Mouse (Mus musculus): ENCODE data around the gene Stap2. TPM values are rescaled to one million over a fixed set of nuclear protein-coding genes. Genes with fewer than 3 reads are reported as not detected.

Stap2 gene
- total and polyA plus RNA-seq, 2 experiments from 2014 or later: 2.2 to 4.3 TPM

DNA sequence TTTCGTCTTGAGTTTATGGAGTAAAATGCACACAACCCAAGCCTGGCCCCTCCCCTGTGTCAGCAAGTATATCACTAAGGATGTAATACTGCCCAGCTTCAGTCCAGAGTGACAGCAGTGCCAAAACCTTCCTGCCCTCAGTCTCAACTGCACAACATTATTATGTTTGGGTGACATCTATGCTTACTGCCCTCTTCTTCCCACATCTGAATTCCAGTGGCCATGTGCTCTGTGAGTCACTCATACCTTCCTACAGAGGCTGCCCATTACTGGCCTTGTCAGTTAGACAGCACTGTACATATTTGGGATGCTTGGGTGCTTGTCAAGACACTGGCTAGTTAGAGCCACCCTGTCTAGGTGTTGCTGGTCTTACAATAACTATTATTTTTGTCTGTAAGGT is 20.9 kb upstream of the Stap2 start:
- ATAC-seq: no peak
- H3K9me3 ChIP-seq (ENCODE audit: low read length): no peaks in the 10 kb centered on the region
- WGBS: 90% methylated on average over 1 of the region's 1 CpGs

DNA sequence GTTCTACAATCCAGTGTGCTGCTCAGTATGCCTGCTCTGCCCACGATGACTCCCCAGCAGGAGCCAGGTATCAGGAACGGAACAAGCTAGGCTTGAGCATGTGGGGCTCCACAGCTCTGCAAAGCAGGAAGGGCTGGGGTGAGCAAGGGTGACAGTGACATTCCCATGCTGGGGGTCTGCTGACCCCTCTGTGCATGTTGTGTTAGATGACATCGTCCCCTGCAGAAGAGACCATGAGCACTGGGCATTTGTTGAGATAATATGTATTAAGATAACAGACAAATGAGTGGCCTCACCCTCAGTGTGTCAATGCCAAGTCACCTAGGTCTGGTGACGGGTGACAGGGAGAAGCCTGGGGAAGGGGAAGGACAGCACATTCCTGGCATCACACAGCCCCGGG is 19.5 kb upstream of the Stap2 start:
- H3K27ac ChIP-seq (ENCODE audit: low read depth, low read length): no peak overlapping the region
- peaks cover 5% of the 10 kb centered on the region; the same call in 1 of the 2 replicates for H3K36me3 ChIP-seq (ENCODE audit: insufficient read depth)
- no peaks in the 10 kb centered on the region for H3K27me3 ChIP-seq (ENCODE audit: insufficient read depth, low read length)
- no peaks in the 10 kb centered on the region for H3K4me1 ChIP-seq (ENCODE audit: insufficient read depth)
- TF ChIP-seq CTCF (IDR thresholded peaks at IDR 0.05; ENCODE audit: low read depth): no peak
- H3K9ac ChIP-seq: no peak overlapping the region
- ATAC-seq (no peak), DNase-seq (no peak)
- no peak overlapping the region for H3K4me2 ChIP-seq (ENCODE audit: low read depth)
- H3K4me3 ChIP-seq (ENCODE audit: low read depth, low read length): no peak overlapping the region
- 78% methylated on average over 5 of the region's 5 CpGs for WGBS
- no peaks in the 10 kb centered on the region for H3K9me3 ChIP-seq (ENCODE audit: low read length)

More for the DNA sequence above, 20.9 kb upstream of the Stap2 start:
- Histone ChIP-seq H3K4me1 (ENCODE audit: insufficient read depth) (no peaks in the 10 kb centered on the region), H3K4me2 (ENCODE audit: low read depth) (no peak overlapping the region), H3K4me3 (ENCODE audit: low read depth, low read length) (no peak overlapping the region), H3K27ac (ENCODE audit: low read depth, low read length) (no peak overlapping the region), H3K9ac (no peak overlapping the region), H3K27me3 (ENCODE audit: insufficient read depth, low read length) (no peaks in the 10 kb centered on the region), H3K36me3 (ENCODE audit: insufficient read depth) (peaks cover 3% of the 10 kb centered on the region; the same call in 1 of the 2 replicates)
- no peak for TF ChIP-seq CTCF (IDR thresholded peaks at IDR 0.05; ENCODE audit: low read depth)
- DNase-seq: no peak

- 83% methylated on average over 2 of the region's 2 CpGs for WGBS
- no peak overlapping the region for H3K4me2 ChIP-seq (ENCODE audit: low read depth)
- H3K4me1 ChIP-seq (ENCODE audit: insufficient read depth): no peaks in the 10 kb centered on the region
- no peak for TF ChIP-seq CTCF (IDR thresholded peaks at IDR 0.05; ENCODE audit: low read depth)
- no peak overlapping the region for H3K4me3 ChIP-seq (ENCODE audit: low read depth, low read length)
- no peaks in the 10 kb centered on the region for H3K27me3 ChIP-seq (ENCODE audit: insufficient read depth, low read length)
- H3K36me3 ChIP-seq (ENCODE audit: insufficient read depth): peaks cover 6% of the 10 kb centered on the region; the same call in 1 of the 2 replicates
- ATAC-seq: no peak
- no peak overlapping the region for H3K27ac ChIP-seq (ENCODE audit: low read depth, low read length)
- no peaks in the 10 kb centered on the region for H3K9me3 ChIP-seq (ENCODE audit: low read length)
- no peak overlapping the region for H3K9ac ChIP-seq
- no peak for DNase-seq
Observed at GRCm38 (mm10) chr17:56024476-56024875, 19.1 kb upstream of the Stap2 start.

GRCm38 (mm10) chr17:56023386-56023785 is 18.0 kb upstream of the Stap2 start:
- no peaks in the 10 kb centered on the region for H3K27me3 ChIP-seq (ENCODE audit: insufficient read depth, low read length)
- H3K4me2 ChIP-seq (ENCODE audit: low read depth): no peak overlapping the region
- 86% methylated on average over 5 of the region's 5 CpGs for WGBS
- no peaks in the 10 kb centered on the region for H3K4me1 ChIP-seq (ENCODE audit: insufficient read depth)
- H3K4me3 ChIP-seq (ENCODE audit: low read depth, low read length): no peak overlapping the region
- no peak overlapping the region for H3K27ac ChIP-seq (ENCODE audit: low read depth, low read length)
- ATAC-seq (no peak), DNase-seq (no peak)
- H3K9me3 ChIP-seq (ENCODE audit: low read length): no peaks in the 10 kb centered on the region
- H3K9ac ChIP-seq: no peak overlapping the region
- no peak for TF ChIP-seq CTCF (IDR thresholded peaks at IDR 0.05; ENCODE audit: low read depth)
- H3K36me3 ChIP-seq (ENCODE audit: insufficient read depth): peaks cover 15% of the 10 kb centered on the region

DNA sequence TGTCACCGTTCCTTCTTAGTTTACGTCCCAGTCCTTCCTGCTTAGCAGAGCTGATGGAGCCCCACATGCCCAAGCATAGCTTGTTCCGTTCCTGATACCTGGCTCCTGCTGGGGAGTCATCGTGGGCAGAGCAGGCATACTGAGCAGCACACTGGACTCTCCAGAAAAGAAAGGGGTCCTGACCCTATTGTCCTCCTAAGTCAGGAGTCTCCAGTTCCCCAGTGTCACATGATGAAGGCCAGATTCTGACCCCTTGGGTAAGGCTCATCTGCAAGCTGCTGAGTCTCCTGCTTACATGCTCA is 17.6 kb upstream of the Stap2 start:
- no peak for DNase-seq
- H3K4me3 ChIP-seq (ENCODE audit: low read depth, low read length): no peak overlapping the region
- H3K9me3 ChIP-seq (ENCODE audit: low read length): no peaks in the 10 kb centered on the region
- WGBS: 87% methylated on average over 4 of the region's 4 CpGs
- peaks cover 20% of the 10 kb centered on the region for H3K36me3 ChIP-seq (ENCODE audit: insufficient read depth)
- no peak overlapping the region for H3K4me2 ChIP-seq (ENCODE audit: low read depth)
- no peak for TF ChIP-seq CTCF (IDR thresholded peaks at IDR 0.05; ENCODE audit: low read depth)
- no peaks in the 10 kb centered on the region for H3K27me3 ChIP-seq (ENCODE audit: insufficient read depth, low read length)
- no peak for ATAC-seq
- no peak overlapping the region for H3K9ac ChIP-seq
- no peak overlapping the region for H3K27ac ChIP-seq (ENCODE audit: low read depth, low read length)
- H3K4me1 ChIP-seq (ENCODE audit: insufficient read depth): no peaks in the 10 kb centered on the region

GRCm38 (mm10) chr17:56022131-56022988 is 17.0 kb upstream of the Stap2 start:
- Histone ChIP-seq H3K4me2 (ENCODE audit: low read depth) (no peak overlapping the region), H3K27ac (ENCODE audit: low read depth, low read length) (0 out of 2 replicates have a peak overlapping the region, but pooled peaks have one; percentile 23), H3K9ac (no peak overlapping the region), H3K4me1 (ENCODE audit: insufficient read depth) (no peaks in the 10 kb centered on the region), H3K9me3 (ENCODE audit: low read length) (no peaks in the 10 kb centered on the region), H3K4me3 (ENCODE audit: low read depth, low read length) (no peak overlapping the region), H3K27me3 (ENCODE audit: insufficient read depth, low read length) (no peaks in the 10 kb centered on the region), H3K36me3 (ENCODE audit: insufficient read depth) (peaks cover 25% of the 10 kb centered on the region)
- ATAC-seq: no peak
- WGBS: 50% methylated on average over 2 of the region's 2 CpGs
- no peak for DNase-seq
- TF ChIP-seq CTCF (IDR thresholded peaks at IDR 0.05; ENCODE audit: low read depth): no peak

DNA sequence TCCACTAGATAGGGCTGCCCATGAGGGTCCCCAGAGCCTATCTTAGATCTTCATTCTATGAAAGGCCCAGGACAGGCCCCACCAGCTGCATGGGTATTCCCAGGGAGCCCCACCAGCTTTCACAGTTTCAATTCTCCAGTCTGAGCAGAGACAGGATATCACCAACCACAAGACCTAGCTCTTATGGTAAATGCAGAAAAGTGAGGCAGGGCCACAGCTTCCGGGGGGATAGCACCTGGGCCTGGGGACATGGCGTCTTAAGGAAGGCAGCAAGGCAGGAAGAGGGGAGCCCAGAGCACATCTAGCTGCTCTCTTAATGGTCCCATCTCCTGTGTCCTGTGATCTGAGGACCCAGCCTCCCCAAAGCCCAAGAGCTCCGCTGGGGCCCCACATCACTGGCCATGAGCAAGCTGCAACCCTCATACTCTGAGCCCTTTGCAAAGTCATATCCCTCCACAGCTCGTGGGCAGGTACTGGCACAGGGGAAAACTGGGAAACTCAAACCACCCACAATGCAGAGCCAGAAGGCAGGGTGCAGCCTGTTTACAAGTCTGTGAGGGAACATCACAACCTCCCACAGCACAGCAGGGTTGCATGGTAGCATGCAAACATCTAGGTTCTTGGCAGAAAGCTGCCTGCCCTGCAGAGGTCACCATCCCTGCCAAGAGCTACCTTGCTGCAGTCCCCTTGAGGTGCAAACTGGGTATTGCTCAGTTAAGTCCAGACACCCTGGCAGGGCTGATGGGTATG is 16.0 kb upstream of the Stap2 start:
- 76% methylated on average over 4 of the region's 4 CpGs for WGBS
- H3K4me3 ChIP-seq (ENCODE audit: low read depth, low read length): no peak overlapping the region
- peak; percentile 29; the same call in 1 of the 2 replicates for TF ChIP-seq CTCF (IDR thresholded peaks at IDR 0.05; ENCODE audit: low read depth)
- ATAC-seq (no peak), DNase-seq (no peak)
- peaks cover 35% of the 10 kb centered on the region for H3K36me3 ChIP-seq (ENCODE audit: insufficient read depth)
- H3K4me2 ChIP-seq (ENCODE audit: low read depth): no peak overlapping the region
- H3K4me1 ChIP-seq (ENCODE audit: insufficient read depth): no peaks in the 10 kb centered on the region
- no peaks in the 10 kb centered on the region for H3K9me3 ChIP-seq (ENCODE audit: low read length)
- H3K27me3 ChIP-seq (ENCODE audit: insufficient read depth, low read length): no peaks in the 10 kb centered on the region
- no peak overlapping the region for H3K9ac ChIP-seq
- H3K27ac ChIP-seq (ENCODE audit: low read depth, low read length): no peak overlapping the region
